Mouse (Mus musculus): Measurements from ENCODE around the gene Krr1. TPM values are rescaled to one million over a fixed set of nuclear protein-coding genes. Genes with fewer than 3 reads are reported as not detected.

Gene Krr1
- total and polyA plus RNA-seq, 3 experiments = 66.3 to 84.9 (median 67.2) TPM

- Histone ChIP-seq H3K79me2 (ENCODE audit: control insufficient read depth, insufficient read depth, low read length, poor library complexity) (no peaks in the 10 kb centered on the region), H3K27ac (ENCODE audit: control insufficient read depth, low read depth, low read length) (no peak overlapping the region), H3K4me1 (ENCODE audit: control insufficient read depth in 1 of 2, insufficient read depth in 2 of 2, low read length in 2 of 2) (peaks cover 10 to 20% of the 10 kb centered on the region in 2 experiments), H3K4me3 (ENCODE audit: control insufficient read depth in 1 of 2, insufficient read depth in 1 of 2, low read depth in 2 of 2, low read length in 2 of 2) (peak overlapping the region in 1 of 2 experiments; percentile 10; a peak in 1 of 4 replicates), H3K9me3 (replicated peaks; ENCODE audit: insufficient read depth, low read length) (no peaks in the 10 kb centered on the region), H3K9ac (ENCODE audit: control insufficient read depth, low read depth, low read length, poor library complexity, severe bottlenecking) (no peak overlapping the region), H3K36me3 (ENCODE audit: control insufficient read depth in 1 of 2, insufficient read depth in 2 of 2, low read length in 2 of 2) (peaks cover 0 to 21% of the 10 kb centered on the region in 2 experiments; a peak in 2 of 4 replicates), H3K27me3 (ENCODE audit: control insufficient read depth in 1 of 2, insufficient read depth in 2 of 2, low read length in 2 of 2) (no peaks in the 10 kb centered on the region)
- no peak; the same call in 1 of the 2 replicates for TF ChIP-seq RAD21 (IDR thresholded peaks at IDR 0.05; ENCODE audit: low read depth, low read length)
- peak; percentile 41; the same call in 1 of the 2 replicates for TF ChIP-seq ETS1 (IDR thresholded peaks at IDR 0.05; ENCODE audit: low read depth, low read length)
- no peak for TF ChIP-seq MAFK (IDR thresholded peaks at IDR 0.05; ENCODE audit: borderline replicate concordance, low read depth, low read length)
- TF ChIP-seq USF1 (IDR thresholded peaks at IDR 0.05; ENCODE audit: low read depth, low read length) = no peak
- TF ChIP-seq ZMIZ1 (IDR thresholded peaks at IDR 0.05; ENCODE audit: low read depth, low read length) = no peak
- TF ChIP-seq CHD1 (IDR thresholded peaks at IDR 0.05; ENCODE audit: low read depth, low read length) = no peak
- no peak for TF ChIP-seq POLR2AphosphoS2 (IDR thresholded peaks at IDR 0.05; ENCODE audit: low read length)
- no peak for TF ChIP-seq CHD2 (IDR thresholded peaks at IDR 0.05; ENCODE audit: low read length)
- TF ChIP-seq UBTF (IDR thresholded peaks at IDR 0.05; ENCODE audit: borderline replicate concordance, insufficient read depth, low read depth, low read length) = no peak
- 0 out of 2 replicates have a peak, but pooled peaks have one; percentile 30 for TF ChIP-seq RCOR1 (IDR thresholded peaks at IDR 0.05; ENCODE audit: low read depth, low read length)
- peak; percentile 73 for TF ChIP-seq ZNF384 (IDR thresholded peaks at IDR 0.05; ENCODE audit: low read depth, low read length)
- TF ChIP-seq USF2 (IDR thresholded peaks at IDR 0.05; ENCODE audit: borderline replicate concordance in 1 of 2, insufficient read depth in 1 of 2, low read depth in 1 of 2, low read length in 2 of 2) = no peak
- TF ChIP-seq MEF2A (IDR thresholded peaks at IDR 0.05; ENCODE audit: extremely low read depth, insufficient replicate concordance, low read depth, low read length, poor library complexity, severe bottlenecking) = no peak
- TF ChIP-seq CTCF (IDR thresholded peaks at IDR 0.05 in 2 of 3, conservative IDR thresholded peaks at IDR 0.05 in 1 of 3; ENCODE audit: control insufficient read depth in 1 of 3, insufficient read depth in 1 of 3, low read depth in 2 of 3, low read length in 3 of 3, poor library complexity in 1 of 3, severe bottlenecking in 1 of 3) = no peak
- TF ChIP-seq SMC3 (IDR thresholded peaks at IDR 0.05; ENCODE audit: low read depth, low read length) = no peak
- TF ChIP-seq EP300 (IDR thresholded peaks at IDR 0.05; ENCODE audit: low read depth in 1 of 2, low read length in 2 of 2) = peak; percentile 22 to 55; a peak in 3 of 4 replicates
- TF ChIP-seq GATA1 (IDR thresholded peaks at IDR 0.05; ENCODE audit: low read depth, low read length) = peak; percentile 69
- 0 out of 2 replicates have a peak, but pooled peaks have one; percentile 43 for TF ChIP-seq MYC (IDR thresholded peaks at IDR 0.05; ENCODE audit: low read depth, low read length)
- TF ChIP-seq SIN3A (IDR thresholded peaks at IDR 0.05; ENCODE audit: low read length) = no peak
- TF ChIP-seq ZKSCAN1 (IDR thresholded peaks at IDR 0.05; ENCODE audit: low read depth, low read length) = no peak
- TF ChIP-seq JUND (IDR thresholded peaks at IDR 0.05; ENCODE audit: low read depth, low read length) = no peak
- peak; percentile 32 for DNase-seq (ENCODE audit: low read depth, low spot score)
These were observed 48.8 kb upstream of the Krr1 start for GRCm38 (mm10) chr10:111923503-111924135.
